Mouse (Mus musculus): Measurements from ENCODE around the gene Btrc.

- TF ChIP-seq CTCF (IDR thresholded peaks at IDR 0.05; ENCODE audit: low read depth) (no peak), EP300 (IDR thresholded peaks at IDR 0.05; ENCODE audit: low read depth) (no peak)
Measured at GRCm38 (mm10) chr19:45412694-45413093, 49.2 kb downstream of the Btrc start.

All from liver, embryonic 14.5 days (tissue).